Mouse (Mus musculus) bone marrow macrophage, adult 2 months (primary cell): ENCODE results near the gene P3h2. TPM values are rescaled to one million over a fixed set of nuclear protein-coding genes. Genes with fewer than 3 reads are reported as not detected.

Experiments
- H3K27ac ChIP-seq: 2 replicates; pipeline ENCODE4 v1.5.1; 2012; ENCODE audit warnings: low read depth, low read length; ENCODE audit not compliant: insufficient read depth
- H3K4me1 ChIP-seq: 2 replicates; pipeline ENCODE4 v1.6.1; 2012; ENCODE audit warnings: low read length; ENCODE audit not compliant: control insufficient read depth, insufficient read depth
- H3K4me3 ChIP-seq: 2 replicates; pipeline ENCODE4 v1.5.1; 2012; ENCODE audit warnings: mild to moderate bottlenecking, low read length, moderate library complexity; ENCODE audit not compliant: insufficient read depth
- CTCF ChIP-seq: IDR thresholded peaks from 2 replicates; pipeline ENCODE4 v1.5.1; 2012; ENCODE audit warnings: low read depth, mild to moderate bottlenecking, low read length, moderate library complexity
- POLR2A ChIP-seq: IDR thresholded peaks from 2 replicates; pipeline ENCODE4 v1.6.1; 2012; ENCODE audit warnings: mild to moderate bottlenecking, low read depth, low read length, borderline replicate concordance
- polyA plus RNA-seq: library from polyadenylated mRNA; stranded (reverse); fragments of >200 nt; gene quantifications from 2 replicates; pipeline ENCODE4 v1.2.4, GENCODE M21; 2012; ENCODE audit not compliant: missing spikeins, insufficient read depth, insufficient read length

P3h2 gene
- polyA plus RNA-seq, 1 experiment = not detected

DNA sequence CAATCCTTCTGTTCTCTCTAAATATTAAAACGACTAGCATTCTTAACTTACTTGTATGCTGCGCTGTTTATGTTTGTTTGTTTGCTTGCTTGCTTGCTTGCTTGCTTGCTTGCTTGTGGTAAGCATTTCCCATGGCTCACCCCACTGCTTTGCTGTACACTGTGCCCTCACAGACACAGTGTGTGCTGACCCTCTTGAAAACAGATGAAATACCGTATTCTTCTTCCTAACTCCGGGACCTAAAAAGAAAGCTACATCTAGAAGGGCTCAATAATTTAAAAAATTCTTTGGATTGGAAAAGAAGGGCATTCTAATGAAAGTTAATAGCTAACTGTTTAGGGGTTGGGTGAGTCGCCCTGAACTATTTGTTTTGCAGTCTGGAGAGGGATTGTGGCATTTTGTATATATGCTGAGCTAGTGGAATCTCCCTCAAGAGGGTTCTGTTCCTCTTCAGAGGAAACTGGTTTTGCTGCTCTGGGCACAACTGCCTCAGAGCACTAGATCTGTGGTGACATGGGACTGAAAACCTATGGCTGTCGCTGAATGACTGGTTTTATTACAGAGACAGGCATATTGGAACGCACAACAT, 9.8 kb downstream of the P3h2 start:
- H3K4me3 ChIP-seq = no peak overlapping the region
- H3K27ac ChIP-seq = no peak overlapping the region
- no peaks in the 10 kb centered on the region for H3K4me1 ChIP-seq
- TF ChIP-seq POLR2A (no peak), CTCF (no peak)

DNA sequence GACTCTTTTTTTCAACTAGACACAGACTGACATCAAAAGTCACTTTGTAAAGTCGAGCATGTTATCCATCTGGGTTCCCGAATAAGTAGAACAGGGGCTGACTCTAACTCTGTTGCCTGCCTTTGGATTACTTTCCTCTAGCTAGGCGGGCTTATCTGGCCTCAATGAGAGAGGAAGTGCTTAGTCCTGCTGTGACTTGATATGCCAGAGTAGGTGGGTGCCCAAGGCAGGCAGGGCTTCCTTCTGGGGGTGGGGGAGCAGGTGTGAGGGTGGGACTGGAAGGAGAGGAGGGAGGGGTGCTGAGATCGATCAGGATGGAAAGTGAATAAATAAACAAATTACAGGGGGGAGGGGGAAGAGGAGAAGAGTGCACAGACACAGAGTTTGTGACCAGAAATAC, 11.7 kb downstream of the P3h2 start:
- no peak overlapping the region for H3K27ac ChIP-seq
- no peak for TF ChIP-seq CTCF
- TF ChIP-seq POLR2A = no peak
- no peak overlapping the region for H3K4me3 ChIP-seq
- no peaks in the 10 kb centered on the region for H3K4me1 ChIP-seq

DNA sequence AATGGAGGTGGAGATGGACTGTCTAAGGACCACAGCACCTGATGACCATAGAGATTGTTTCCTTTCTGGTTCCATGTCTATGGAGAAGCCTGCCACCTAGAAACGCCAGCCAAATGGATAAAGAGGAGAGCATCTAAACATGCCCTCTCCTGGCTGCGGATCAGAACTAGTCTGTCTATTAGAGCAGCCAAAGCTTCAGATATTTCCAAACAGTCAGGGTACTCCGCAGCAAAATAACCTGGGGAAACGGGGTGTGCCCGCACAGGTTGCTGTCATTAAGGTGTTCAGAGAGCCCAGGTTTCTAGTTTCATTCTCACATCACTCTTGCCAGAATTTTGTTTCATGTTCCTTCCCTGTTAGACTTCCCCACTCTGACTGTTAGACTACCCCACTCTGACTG, 16.6 kb downstream of the P3h2 start:
- no peak overlapping the region for H3K4me3 ChIP-seq
- no peak overlapping the region for H3K27ac ChIP-seq
- no peak for TF ChIP-seq POLR2A
- TF ChIP-seq CTCF = no peak
- no peaks in the 10 kb centered on the region for H3K4me1 ChIP-seq

DNA sequence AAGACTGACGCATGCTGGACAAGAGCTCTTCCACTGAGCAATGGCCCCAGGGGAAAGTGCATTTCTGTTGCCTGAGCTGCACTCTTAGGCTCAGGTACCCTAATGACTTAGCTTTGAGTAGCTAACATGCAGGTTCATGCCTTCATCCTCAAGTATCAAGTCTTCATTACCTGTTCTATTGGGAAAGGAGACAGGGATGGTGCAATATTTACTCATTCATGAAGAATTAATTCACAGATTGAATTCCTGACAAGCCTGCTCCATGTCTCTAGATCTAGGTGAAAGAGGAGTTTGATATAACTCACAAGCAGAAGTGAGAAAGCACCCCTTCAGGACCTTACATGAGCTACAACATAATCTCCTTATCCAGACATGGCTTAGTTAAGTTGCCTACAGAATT, 17.3 kb downstream of the P3h2 start:
- H3K27ac ChIP-seq = no peak overlapping the region
- H3K4me3 ChIP-seq = no peak overlapping the region
- H3K4me1 ChIP-seq = no peaks in the 10 kb centered on the region
- TF ChIP-seq CTCF = no peak
- TF ChIP-seq POLR2A = no peak

DNA sequence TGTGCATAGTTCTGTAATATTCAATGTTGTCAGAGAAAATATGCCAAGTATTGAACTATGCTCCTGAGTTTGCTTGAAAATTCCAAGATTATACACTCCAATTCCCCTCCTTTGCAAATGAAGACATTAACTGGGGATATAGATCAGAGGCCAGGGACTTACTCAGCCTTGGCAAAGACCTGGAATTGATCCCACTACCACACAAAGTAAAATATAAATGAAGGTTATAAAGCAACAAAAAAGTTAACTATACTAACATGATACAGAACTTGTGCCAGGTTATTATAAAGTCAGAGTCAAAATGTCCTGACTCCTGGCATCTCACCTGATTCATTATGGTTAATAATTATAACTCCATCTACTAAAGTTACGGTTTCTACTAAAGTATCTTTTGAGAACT, 18.6 kb downstream of the P3h2 start:
- H3K4me1 ChIP-seq = no peaks in the 10 kb centered on the region
- TF ChIP-seq CTCF = no peak
- no peak for TF ChIP-seq POLR2A
- no peak overlapping the region for H3K27ac ChIP-seq
- H3K4me3 ChIP-seq = no peak overlapping the region

DNA sequence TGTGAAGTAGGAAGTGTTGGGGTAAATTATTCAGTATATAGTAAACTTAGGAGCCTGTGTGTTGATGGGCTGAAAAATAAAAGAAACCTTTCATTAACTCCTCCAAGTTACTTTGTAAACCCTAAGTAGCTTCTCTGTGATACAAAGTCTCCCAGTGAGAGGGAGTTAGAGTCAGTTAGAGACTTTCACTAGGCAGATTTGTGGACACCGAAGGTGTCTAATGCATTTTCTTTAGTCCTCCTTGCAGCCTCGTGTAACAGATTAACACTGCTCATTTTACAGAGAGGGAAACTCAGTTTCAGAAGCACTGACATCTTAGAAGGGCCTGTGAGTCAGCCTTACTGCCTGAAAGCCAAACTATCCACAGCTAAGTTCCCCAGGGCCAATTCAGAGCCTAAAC, 20.4 kb downstream of the P3h2 start:
- Histone ChIP-seq H3K4me1 (no peaks in the 10 kb centered on the region), H3K27ac (no peak overlapping the region), H3K4me3 (no peak overlapping the region)
- TF ChIP-seq CTCF = no peak

DNA sequence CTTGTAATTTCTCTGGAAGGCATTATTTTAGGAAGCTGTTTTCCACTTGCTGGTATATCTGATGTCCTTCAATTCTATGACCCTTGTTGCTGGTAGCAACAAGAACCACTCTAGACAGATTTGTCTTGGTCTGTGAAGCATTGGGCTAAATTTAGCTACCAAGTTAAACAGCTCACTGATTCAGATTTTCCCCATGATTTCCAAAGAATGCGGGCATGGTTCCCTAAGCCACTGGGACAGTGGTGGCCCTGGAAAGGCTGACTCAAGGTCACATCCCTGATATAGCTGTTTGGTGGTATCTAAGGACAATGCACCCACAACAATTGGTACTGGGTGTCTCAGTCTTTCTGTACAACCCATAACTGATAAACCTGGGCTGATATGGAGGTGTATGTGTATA, 22.8 kb downstream of the P3h2 start:
- no peaks in the 10 kb centered on the region for H3K4me1 ChIP-seq
- H3K4me3 ChIP-seq = no peak overlapping the region
- TF ChIP-seq CTCF = no peak
- no peak for TF ChIP-seq POLR2A
- H3K27ac ChIP-seq = no peak overlapping the region

DNA sequence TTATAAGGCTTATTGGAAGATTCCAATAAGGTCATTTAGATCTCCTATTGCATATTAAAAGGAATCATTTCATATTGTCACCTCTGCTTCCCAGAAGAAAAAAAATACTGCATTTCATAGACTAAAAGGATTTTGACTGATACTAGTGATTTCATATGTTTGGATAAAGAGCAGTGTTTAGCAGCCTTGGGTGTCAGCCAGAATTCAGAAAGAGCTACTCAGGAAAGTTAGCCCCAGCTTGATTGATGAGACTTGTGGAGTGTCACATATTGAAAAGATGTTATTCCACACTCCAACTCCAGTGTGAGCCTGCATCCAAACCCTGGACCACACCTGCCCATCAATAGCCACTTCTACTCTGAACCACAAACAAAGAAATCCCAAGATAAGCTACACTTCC, 23.2 kb downstream of the P3h2 start:
- H3K4me1 ChIP-seq = no peaks in the 10 kb centered on the region
- no peak overlapping the region for H3K4me3 ChIP-seq
- TF ChIP-seq POLR2A (no peak), CTCF (no peak)
- H3K27ac ChIP-seq = no peak overlapping the region

DNA sequence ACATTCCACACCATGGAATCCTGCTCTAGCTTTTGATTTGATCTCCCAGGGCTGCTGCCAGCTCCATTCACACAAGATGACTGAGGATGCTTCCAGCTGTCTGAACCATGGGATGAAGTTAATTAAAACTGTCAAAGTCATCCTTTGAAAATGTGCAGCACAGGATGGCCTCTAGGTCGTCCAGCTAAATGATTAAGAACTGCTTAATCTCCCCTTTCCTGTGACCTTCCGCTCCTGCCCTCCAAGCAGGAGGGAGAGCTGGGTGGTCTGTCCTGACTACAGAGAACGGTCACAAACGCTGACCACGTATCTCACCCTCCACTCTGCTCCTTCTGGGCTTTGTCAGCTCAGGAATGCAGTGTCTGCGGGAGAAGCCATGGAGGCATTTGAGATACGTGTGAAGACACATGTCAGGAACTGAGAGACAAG, 26.6 kb downstream of the P3h2 start:
- TF ChIP-seq CTCF = no peak
- TF ChIP-seq POLR2A = no peak

DNA sequence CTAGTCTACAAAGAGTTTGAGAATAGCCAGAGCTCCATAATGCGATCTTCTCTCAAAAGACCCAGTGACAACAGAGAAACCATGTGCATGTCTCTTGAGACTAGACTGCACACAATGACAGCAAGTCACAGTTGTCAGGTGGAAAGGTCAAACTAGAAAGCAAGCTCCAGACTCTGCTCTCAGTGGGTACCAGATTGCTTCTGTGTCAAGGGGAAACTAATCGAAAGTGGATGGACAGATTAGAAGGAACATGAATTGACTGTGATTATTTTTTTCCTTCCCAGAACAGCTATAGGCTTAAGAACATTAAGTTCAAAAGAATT, 27.5 kb downstream of the P3h2 start:
- Histone ChIP-seq H3K27ac (no peak overlapping the region), H3K4me3 (no peak overlapping the region), H3K4me1 (no peaks in the 10 kb centered on the region)
- TF ChIP-seq CTCF = no peak
- TF ChIP-seq POLR2A = no peak

More for the DNA sequence above, 26.6 kb downstream of the P3h2 start:
- H3K27ac ChIP-seq = no peak overlapping the region
- no peaks in the 10 kb centered on the region for H3K4me1 ChIP-seq
- H3K4me3 ChIP-seq = no peak overlapping the region

DNA sequence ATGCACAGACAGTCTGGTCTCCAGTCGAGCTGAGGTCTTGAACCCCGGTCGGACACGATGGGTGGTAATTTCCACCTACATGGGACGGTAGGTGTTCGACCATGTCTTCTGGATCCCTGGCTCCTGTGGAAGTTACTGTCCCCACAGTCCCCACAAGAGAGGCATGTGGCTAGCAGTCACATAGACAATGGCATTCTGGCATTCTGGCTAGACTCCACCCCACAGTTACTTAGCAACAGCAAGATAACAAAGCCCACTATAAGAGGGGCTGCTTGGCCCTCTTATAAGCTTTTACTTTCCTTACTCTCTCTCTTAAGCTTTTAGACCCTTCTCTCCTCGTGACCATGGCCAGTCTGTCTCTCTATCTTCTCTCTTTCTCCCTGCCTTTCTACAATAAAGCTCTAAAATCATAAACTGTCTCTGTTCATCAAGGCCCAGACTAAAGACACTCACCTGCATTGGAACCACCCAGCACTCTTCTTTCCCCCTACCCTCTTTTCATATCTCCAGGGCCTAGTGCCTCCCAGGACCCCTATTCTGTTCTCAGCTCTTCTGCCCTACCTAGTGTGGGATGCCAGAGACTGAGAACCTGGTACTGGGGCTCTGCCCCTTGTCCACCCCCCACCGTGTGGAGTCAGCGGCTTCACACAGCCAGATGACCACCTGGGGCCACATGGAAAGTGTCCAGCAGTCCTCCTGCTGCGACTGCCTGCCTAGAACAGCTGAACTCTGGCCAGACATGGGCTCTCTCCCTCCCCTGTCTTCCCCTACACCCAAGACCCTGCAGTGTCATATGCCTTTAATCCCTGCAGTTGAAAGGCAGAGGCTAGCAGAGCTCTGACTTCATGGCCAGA, 28.1 kb downstream of the P3h2 start:
- Histone ChIP-seq H3K4me3 (no peak overlapping the region), H3K4me1 (no peaks in the 10 kb centered on the region), H3K27ac (no peak overlapping the region)
- no peak for TF ChIP-seq CTCF
- TF ChIP-seq POLR2A = no peak
